Mouse (Mus musculus) stomach, embryonic 14.5 days (tissue): ENCODE measurements around the gene Rrm2. TPM values are rescaled to one million over a fixed set of nuclear protein-coding genes. Genes with fewer than 3 reads are reported as not detected.

ENCODE experiments used
- polyA plus RNA-seq: library from polyadenylated mRNA; unstranded; fragments of >200 nt; fragmentation: Nextera tagmentation; extraction: Ambion mirVana; gene quantifications from 2 replicates; pipeline ENCODE4 v1.2.1, GENCODE M21; 2014

Gene Rrm2
- polyA plus RNA-seq, 1 experiment from 2014 or later = 131 TPM

Other genes with a start within 250 kb of the Rrm2 start
- 25.5 and 27.5 TPM in 2 replicates for gene Taf1b, start 209.9 kb upstream of the Rrm2 start, polyA plus RNA-seq
- 2.6 and 3.8 TPM in 2 replicates for gene Grhl1, start 136.0 kb upstream of the Rrm2 start, polyA plus RNA-seq
- 14.3 and 14.7 TPM in 2 replicates for gene Klf11, start 57.0 kb upstream of the Rrm2 start, polyA plus RNA-seq
- gene Cys1, start 26.4 kb upstream of the Rrm2 start, polyA plus RNA-seq = 2.6 and 3.4 TPM in 2 replicates
- 49.0 and 56.6 TPM in 2 replicates for gene Mboat2, start 122.6 kb downstream of the Rrm2 start, polyA plus RNA-seq